25 mouse cellular contexts compared by ENCODE assay signal in genomic region chr8:33076253-33076652, GRCm38 (mm10).
"Had no signal": no experiment of that assay in that cellular context is flagged by ENCODE, and none has a peak within 500 bp of the region (broad histone marks: within the 10 kb centered on the region; RNA-seq: fewer than 3 reads in every experiment).

No protein-coding gene starts in this region.

- H3K9ac ChIP-seq: heart, embryonic 13.5 days; heart, embryonic 15.5 days; hindbrain, embryonic 13.5 days; hindbrain, embryonic 15.5 days; kidney, embryonic 15.5 days; limb, embryonic 13.5 days; limb, embryonic 15.5 days had no signal

- DNase-seq: gastrocnemius, postnatal 14 days; gastrocnemius, postnatal 36 days; heart, adult 11 months; heart, adult 2 months; heart, postnatal 14 days; heart, postnatal 36 days; kidney, adult 11 months; kidney, adult 2 months; kidney, adult 9 months; kidney, postnatal 14 days; kidney, postnatal 36 days; layer of hippocampus, adult 9-11 months; layer of hippocampus, postnatal 36 days; left cerebral cortex, postnatal 4 days had no signal

- H3K4me2 ChIP-seq: heart, embryonic 11.5 days; heart, embryonic 13.5 days; heart, embryonic 15.5 days; hindbrain, embryonic 13.5 days; hindbrain, embryonic 15.5 days; kidney, embryonic 15.5 days; limb, embryonic 13.5 days; limb, embryonic 15.5 days had no signal

- ATAC-seq: hindbrain, postnatal 0 days; intestine, embryonic 16.5 days had no signal

- H3K27ac ChIP-seq: heart, adult 2 months; heart, embryonic 13.5 days; heart, embryonic 15.5 days; hindbrain, embryonic 13.5 days; hindbrain, embryonic 15.5 days; hindbrain, postnatal 0 days; kidney, embryonic 15.5 days; kidney, postnatal 0 days; limb, embryonic 13.5 days; limb, embryonic 15.5 days had no signal

- H3K4me3 ChIP-seq: heart, adult 2 months; heart, embryonic 13.5 days; heart, embryonic 15.5 days; hindbrain, embryonic 13.5 days; hindbrain, embryonic 15.5 days; kidney, embryonic 15.5 days; limb, embryonic 13.5 days; limb, embryonic 15.5 days had no signal

- H3K4me1 ChIP-seq: heart, embryonic 13.5 days; heart, embryonic 15.5 days; kidney, embryonic 15.5 days; limb, embryonic 15.5 days had no signal

- H3K36me3 ChIP-seq: heart, embryonic 13.5 days; heart, embryonic 15.5 days; hindbrain, embryonic 13.5 days; hindbrain, embryonic 15.5 days; kidney, embryonic 15.5 days; limb, embryonic 13.5 days; limb, embryonic 15.5 days had no signal

- H3K27me3 ChIP-seq: heart, embryonic 13.5 days; heart, embryonic 15.5 days; hindbrain, embryonic 13.5 days; hindbrain, embryonic 15.5 days; kidney, embryonic 15.5 days; limb, embryonic 13.5 days; limb, embryonic 15.5 days had no signal

- H3K9me3 ChIP-seq: heart, embryonic 13.5 days; heart, embryonic 15.5 days; hindbrain, embryonic 13.5 days; hindbrain, embryonic 15.5 days; kidney, embryonic 15.5 days; limb, embryonic 13.5 days; limb, embryonic 15.5 days had no signal
